Mouse (Mus musculus) granulocyte monocyte progenitor cell, adult 5-6 weeks (primary cell): Measurements from ENCODE around the gene Akr1b3. TPM values are rescaled to one million over a fixed set of nuclear protein-coding genes. Genes with fewer than 3 reads are reported as not detected.
"Not testable (repeated sequence)": the region's sequence is repeated elsewhere in the genome, so short reads cannot be mapped to it uniquely, and the experiment has no call there.

ENCODE experiments used
- ATAC-seq: replicated peaks from 2 replicates; pipeline ENCODE4 v1.8.0; 2016; ENCODE audit warnings: mild to moderate bottlenecking, moderate TSS enrichment, inconsistent platforms; ENCODE audit not compliant: poor library complexity, severe bottlenecking
- total RNA-seq, 2 experiments: library from RNA; stranded (forward) in 1 of 2; stranded (reverse) in 1 of 2; fragments of 200-712, 200-1000 nt in 1 of 2; fragments of >200 nt in 1 of 2; fragmentation: Nextera tagmentation in 1 of 2; gene quantifications; 2 replicates each; pipeline ENCODE4 v1.2.3; 2014 to 2017

Akr1b3 gene
- total RNA-seq (2014; fragmentation: Nextera tagmentation) (276 and 347 TPM in 2 replicates), total RNA-seq (2017) (156 and 169 TPM in 2 replicates)

GRCm38 (mm10) chr6:34316854-34317771 is at the start of gene Akr1b3:
TSS of gene Akr1b3 (minus strand) at chr6:34317478.
- peak; percentile 96 for ATAC-seq

GRCm38 (mm10) chr6:34364217-34365136 is 47.2 kb upstream of the Akr1b3 start:
- no peak for ATAC-seq

- no peak for ATAC-seq
Measured at GRCm38 (mm10) chr6:34355841-34356240, 38.6 kb upstream of the Akr1b3 start.

GRCm38 (mm10) chr6:34355349-34355747 is 38.1 kb upstream of the Akr1b3 start:
- no peak for ATAC-seq

GRCm38 (mm10) chr6:34354354-34355348 is 37.4 kb upstream of the Akr1b3 start:
- ATAC-seq: no peak

- ATAC-seq: no peak
Measured at GRCm38 (mm10) chr6:34353658-34354353, 36.5 kb upstream of the Akr1b3 start, which contains the start of gene Akr1b8. TSS of gene Akr1b8 (plus strand) at chr6:34354119.

- no peak for ATAC-seq
Measured at GRCm38 (mm10) chr6:34352401-34352800, 35.1 kb upstream of the Akr1b3 start.

- not testable (repeated sequence) for ATAC-seq
Measured at GRCm38 (mm10) chr6:34351481-34351880, 34.2 kb upstream of the Akr1b3 start.

- no peak for ATAC-seq
Measured at GRCm38 (mm10) chr6:34350037-34350699, 32.9 kb upstream of the Akr1b3 start.

GRCm38 (mm10) chr6:34346096-34346898 is 29.0 kb upstream of the Akr1b3 start:
- peak; percentile 90 for ATAC-seq

GRCm38 (mm10) chr6:34344935-34345334 is 27.7 kb upstream of the Akr1b3 start:
- no peak for ATAC-seq

- ATAC-seq: no peak
Measured at GRCm38 (mm10) chr6:34344135-34344850, 27.0 kb upstream of the Akr1b3 start.

GRCm38 (mm10) chr6:34343426-34343825 is 26.1 kb upstream of the Akr1b3 start:
- ATAC-seq: no peak

- ATAC-seq: no peak
Measured at GRCm38 (mm10) chr6:34342476-34342875, 25.2 kb upstream of the Akr1b3 start.

GRCm38 (mm10) chr6:34341991-34342390 is 24.7 kb upstream of the Akr1b3 start:
- ATAC-seq: no peak

- no peak for ATAC-seq
Measured at GRCm38 (mm10) chr6:34337799-34338198, 20.5 kb upstream of the Akr1b3 start.

GRCm38 (mm10) chr6:34334673-34335072 is 17.4 kb upstream of the Akr1b3 start:
- no peak for ATAC-seq
